Mouse (Mus musculus) right cerebral cortex, adult 18-20 months (tissue): ENCODE measurements around the gene Pkd2.
"Not testable (repeated sequence)": the region's sequence is repeated elsewhere in the genome, so short reads cannot be mapped to it uniquely, and the experiment has no call there.

ENCODE experiments used
- DNase-seq: peaks from one replicate; pipeline ENCODE4 v3.0.0; 2022; ENCODE audit warnings: mixed read lengths

Gene Pkd2

DNA sequence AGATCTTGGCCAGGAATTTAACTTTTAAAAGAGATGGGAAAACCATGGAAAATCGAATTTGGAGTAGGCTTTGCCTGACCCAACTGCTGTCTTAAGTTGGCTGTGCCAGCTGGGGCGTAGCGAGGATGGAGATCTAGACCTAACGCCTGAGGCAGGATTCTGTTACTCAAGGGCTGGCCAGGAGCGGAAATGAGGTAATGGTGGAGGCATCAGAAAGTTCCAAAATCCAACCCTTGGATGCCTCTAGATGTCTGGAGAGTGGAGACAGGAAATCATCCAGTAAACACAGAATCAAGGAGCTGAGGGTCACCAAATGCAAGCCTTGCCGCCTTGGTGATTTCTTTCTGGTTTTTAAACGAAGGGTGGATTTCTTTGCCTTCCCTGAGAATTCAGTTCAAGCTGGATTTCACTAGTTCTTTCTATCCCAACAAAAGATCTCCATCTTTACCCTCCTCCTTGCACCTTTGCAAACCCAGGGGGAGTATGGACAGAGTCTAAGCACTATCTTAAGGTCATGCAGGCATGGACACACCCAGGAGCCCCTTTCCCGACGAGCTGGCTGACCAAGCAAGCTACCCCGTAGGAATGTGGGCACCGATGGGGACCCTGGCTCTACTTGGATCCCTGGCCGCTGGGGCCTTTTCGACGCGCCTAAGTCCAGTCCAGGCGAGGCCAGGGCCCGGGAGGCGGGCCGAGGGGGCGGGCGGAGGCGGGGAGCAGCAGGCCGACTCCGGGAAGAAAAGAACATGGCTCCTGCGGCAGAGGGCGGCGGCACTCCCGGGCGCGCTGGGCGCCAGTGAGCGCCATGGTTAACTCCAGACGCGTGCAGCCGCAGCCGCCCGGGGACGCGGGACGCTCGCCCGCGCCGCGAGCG, at the start of gene Pkd2:
Gene Pkd2, plus strand, starts transcription at position 619 of the 874 bp plus-strand sequence.
- peak; percentile 62 for DNase-seq

DNA sequence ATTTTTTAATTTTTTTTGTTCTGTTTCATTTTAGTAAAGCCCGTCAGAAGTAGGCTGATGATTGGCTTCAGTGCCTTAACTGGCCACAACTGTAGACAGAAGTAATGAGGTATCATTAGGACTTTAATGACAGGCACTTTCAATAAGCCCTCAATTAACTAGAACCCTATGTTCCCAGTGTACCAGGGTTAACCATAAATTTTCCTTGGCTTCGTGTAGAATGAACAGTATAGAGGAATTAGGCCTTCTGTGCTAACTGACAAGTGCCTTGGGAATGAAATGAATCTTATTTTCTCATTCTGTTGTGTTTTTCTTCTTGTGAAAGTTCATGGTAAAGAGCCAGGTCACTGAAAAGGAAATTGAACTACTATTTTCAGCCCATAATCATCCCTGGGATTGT, 43.3 kb upstream of the Pkd2 start:
- no peak for DNase-seq

DNA sequence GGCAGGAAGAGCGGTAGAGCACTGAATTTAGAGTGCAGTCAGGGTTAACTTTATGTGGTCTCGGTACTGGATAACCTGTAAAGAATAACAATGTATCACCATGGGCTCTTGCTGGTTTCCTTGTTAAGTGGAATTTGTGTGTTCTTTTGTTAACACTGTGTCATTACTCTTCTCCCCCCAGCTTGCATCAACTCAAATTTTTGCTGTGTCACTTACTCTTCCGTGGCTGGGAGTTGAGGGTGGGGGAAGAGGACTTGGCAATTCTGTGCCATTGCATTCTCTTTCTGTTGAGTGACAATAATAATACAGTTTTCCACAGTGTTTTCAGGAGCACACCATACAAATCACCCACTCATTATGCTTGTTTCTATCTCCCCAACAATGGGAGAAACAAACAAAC, 42.2 kb upstream of the Pkd2 start:
- no peak for DNase-seq

DNA sequence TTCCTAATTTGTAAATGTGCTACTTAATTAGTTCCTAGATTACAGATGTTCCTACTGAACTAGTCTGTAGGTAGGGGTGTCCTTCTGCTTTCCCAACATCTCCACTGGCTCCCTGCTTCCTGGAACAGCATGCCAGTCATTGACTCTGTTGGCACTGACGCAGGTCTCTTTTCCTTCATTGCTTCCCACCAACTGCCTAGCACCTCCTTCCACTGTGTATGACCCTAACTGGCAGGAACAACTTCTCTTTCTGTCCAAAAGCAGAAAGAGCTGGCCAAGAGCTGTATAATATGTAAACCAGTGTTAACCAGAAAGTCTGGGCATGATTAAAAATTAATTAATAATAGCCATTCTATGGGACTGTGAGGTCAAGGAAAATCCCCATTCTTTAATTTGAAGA, 41.5 kb upstream of the Pkd2 start:
- no peak for DNase-seq

DNA sequence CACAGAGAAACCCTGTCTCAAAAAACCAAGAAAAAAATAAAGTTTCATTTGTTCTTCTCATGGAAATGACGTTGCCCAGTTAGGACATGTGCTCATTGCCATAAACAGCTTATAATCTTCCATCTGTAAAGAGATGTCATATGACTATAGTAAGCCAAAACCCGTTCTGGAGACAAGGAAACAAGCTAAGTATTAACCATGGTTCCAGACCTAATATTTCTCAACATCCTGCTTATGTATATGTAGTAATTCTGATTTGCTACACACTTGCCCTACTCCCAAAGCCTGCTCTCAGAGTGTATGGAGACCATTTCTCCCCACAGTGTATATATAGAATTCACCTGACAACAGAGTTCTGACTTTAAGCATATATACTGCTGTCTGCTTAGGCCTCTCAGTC, 37.2 kb upstream of the Pkd2 start:
- DNase-seq: no peak

DNA sequence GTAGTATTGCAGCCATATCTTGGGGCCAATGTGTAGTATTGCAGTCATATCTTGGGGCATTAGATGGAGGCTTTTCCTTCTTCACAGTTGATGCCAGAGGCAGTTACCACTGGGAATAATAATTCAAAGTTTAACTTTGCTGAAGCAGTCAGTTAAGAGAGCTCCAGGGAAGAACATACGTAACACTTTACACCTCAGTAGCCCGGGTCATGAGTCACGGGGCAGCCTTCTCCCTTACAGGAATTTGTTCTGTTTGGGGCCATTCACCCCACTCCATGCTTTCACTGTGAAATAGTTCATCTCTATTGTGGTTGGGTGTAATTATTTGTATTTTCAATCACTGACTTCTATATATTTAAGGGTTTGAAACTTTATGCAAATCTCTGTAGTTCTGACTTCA, 35.4 kb upstream of the Pkd2 start:
- no peak for DNase-seq

DNA sequence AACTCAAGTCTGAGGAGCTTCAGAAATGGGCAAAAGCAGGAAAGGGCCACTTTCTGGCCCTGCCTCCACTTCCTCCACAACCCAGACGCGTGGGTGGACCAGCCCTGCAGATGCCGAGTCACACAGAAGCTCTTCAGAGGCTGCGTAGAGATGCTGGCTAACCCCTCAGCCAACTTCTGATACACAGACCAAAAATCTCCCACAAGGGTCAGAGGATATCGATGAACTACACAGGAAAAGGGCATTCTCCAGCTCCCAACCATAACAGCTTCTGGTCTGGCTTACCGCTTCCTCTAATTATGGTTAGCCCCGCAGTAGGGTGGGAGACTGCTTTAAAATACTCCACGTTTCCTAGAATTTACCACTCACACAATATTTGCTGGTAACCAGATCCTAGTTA, 33.3 kb upstream of the Pkd2 start:
- no peak for DNase-seq

DNA sequence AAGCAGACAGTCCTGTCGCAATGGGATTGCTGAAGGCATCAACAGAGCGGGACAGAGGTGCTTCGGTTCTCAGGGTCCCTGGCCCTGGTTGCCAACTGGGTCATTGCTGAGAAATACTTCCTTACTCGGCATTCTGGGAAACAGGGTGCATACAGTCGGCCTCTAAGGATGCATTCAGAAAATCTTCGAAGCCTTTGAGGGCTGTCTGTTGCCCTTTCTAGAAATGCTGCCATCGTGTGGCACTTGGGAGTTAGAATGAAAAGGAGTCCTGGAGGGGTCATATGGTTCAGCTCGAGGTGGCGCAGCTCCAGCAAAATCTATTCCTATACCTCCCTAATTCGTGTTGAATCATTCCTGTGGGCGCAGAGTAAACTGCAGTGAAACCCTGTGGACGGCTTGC, 26.4 kb upstream of the Pkd2 start:
- DNase-seq: peak; percentile 32

DNA sequence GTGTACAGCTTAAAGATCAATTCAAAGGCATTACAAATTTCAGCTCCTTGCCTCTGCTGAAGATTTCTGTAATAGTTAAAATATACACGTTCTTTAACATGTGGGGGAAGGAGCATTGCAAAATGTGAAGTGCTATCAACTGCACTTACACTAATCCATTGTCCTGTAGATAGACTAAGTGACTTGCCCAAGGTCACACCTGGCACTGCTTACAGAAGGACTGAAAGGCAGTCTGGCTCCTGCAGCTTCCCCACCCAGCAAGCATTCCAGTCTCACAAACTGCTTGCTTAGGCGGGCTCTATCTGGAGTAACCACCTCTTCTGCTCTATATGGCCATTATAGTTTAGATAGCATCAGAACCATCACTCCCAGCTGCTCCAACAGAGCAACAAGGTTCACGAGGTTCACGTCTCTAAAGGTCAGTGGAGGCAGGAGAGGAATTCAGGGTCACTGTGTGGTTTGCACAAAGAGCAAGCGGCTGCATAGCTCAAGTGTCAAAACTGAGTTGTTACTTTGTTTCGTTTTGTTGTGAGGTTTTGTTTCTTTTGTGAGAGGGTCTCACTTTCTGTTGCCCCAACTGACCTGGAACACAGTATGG, 25.2 kb upstream of the Pkd2 start:
- DNase-seq: no peak

DNA sequence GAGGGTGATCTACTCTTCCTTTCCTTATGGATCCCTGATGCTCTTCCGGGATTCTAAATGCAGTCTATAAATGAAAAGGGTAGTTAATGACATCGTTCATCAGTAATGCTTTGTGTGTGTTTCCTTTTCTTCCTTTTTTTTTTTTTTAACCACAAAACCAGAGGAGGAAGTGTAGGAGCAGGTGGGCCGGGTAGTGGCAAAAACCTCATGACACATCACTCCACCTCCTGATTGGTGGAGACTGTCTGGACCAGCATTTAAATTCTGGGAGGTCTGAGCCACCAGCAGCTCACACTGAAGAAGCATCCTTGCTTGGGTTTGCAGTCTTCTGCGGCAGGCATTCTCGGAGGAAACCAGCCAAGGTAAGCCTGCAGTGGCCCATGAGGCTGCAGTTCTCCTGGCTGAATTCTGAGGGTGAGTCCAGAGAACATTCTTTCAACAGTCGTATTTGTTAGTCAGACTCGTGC, 24.4 kb upstream of the Pkd2 start, which contains the start of gene Spp1:
Gene Spp1, plus strand, starts transcription at position 284 of the 467 bp plus-strand sequence.
- DNase-seq: no peak

DNA sequence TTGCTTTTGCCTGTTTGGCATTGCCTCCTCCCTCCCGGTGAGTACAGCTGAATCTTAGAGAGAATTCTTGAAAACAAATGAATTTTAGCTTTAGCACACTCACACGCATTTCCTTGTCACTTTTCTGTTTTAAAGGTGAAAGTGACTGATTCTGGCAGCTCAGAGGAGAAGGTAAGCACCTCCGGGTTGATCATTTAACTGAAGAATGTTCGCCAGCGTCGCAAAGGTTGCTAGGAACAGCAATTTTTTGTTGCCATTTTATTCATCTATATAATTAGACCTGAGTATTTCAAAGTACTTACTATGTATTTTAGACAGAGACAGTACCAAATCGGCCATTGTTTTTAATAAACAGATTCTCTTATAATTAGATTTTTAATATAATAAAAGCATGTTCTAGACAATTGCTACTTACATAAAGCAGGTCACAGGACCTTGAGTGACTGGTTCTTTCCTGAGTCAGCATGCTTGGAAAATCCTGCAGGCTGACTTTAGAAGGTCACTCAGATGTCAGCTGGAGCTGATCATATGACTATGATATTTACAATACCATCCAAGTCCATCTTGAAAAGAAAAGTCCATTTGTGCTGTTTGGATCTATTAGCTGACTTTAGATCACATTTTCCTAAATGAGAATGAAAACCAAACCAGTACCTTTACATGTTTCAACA, 22.7 kb upstream of the Pkd2 start:
- DNase-seq: no peak

DNA sequence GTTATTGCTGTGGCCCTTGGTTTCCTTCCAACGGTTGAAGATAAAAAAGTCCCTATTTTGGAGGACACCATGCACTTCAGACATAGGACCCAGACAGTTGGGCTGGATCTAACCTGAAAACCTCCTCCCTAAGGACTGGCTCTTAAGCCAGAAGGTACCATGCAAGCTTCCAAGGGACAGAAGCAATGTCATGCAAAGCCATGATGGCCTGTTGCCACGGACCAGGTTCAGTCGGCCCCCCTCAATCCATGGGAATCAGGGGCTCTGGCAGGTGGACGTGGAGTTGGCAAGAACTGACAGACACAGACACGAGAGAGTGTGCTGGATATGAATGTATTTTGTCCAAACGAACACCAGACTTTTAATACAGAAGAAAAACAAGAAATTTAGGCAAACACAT, 16.9 kb upstream of the Pkd2 start:
- DNase-seq: no peak

DNA sequence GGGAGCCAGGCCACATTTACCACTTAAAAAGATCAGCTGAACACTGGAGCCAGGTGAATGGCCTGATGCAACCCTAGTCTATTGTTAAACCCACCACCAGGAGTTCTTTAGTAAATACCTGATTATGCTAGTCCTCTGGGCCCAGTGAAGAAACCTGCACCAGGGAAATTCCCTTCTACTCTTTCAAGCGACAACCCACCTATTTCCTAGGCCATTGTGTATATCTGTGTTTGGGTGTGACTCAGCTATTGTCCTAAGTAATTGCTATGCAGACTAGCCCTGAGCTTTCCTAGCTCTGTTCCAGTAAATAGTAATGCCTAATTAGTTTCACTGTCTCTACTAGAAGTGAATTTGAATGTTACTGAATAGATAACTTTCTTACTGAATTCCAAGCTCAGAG, 16.4 kb upstream of the Pkd2 start:
- DNase-seq: no peak

DNA sequence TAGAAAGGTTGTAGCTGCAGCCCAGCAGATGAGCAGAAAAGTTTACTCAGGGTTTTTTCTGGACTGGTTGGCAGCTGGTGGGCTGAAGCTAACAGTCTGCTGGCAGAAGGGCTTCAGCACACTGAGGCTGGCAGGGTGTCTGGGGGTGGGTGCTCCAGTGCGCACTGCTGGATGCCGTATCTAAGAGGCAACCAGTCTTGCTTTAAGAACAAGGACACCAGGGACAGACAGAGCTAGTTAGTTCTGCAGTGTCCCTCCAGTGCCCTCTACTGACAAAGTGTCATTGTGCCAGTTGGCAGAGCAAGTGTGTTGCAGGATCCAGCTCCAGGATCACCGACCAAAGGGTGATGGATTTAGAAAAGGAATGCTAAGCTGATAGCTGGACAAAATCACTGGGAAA, 13.1 kb upstream of the Pkd2 start:
- DNase-seq: peak; percentile 74

DNA sequence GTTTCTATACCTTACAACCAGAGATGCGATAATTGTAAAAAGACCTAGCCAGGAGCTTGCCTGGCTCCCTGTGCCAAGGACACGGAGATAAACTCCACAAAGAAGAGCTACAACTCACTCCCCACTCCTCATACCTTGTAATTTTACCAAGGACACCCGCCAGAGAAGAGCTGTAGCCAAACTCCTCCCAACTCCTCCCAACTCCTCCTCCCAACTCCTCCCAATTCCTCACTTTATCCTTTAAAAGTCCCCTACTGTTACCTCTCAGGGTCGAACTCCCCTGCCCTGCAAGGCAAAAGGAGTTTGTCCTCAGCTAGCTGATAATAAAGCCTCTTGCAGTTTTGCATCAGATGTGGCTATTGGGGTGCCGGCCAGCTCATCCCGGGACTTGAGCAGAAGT, 10.9 kb upstream of the Pkd2 start:
- not testable (repeated sequence) for DNase-seq

DNA sequence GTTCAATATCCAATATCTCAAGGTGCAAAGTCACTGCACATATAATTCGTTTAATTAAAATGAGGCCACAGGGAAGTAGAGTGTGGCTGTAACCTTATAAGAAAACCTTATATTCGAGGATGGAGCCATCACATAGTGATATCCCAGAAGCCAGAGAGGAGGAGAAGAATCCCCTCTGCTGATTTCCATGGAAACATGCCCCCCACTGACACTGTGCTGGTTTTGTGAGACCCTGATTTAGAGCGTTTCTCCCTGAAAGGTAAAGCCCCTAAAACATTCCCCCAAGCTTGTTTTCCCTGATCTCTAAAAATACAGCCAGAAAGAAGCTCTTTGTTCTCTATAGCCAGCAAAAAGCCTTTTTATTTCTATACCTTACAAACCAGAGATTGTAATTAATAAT, 9.8 kb upstream of the Pkd2 start:
- DNase-seq: no peak

DNA sequence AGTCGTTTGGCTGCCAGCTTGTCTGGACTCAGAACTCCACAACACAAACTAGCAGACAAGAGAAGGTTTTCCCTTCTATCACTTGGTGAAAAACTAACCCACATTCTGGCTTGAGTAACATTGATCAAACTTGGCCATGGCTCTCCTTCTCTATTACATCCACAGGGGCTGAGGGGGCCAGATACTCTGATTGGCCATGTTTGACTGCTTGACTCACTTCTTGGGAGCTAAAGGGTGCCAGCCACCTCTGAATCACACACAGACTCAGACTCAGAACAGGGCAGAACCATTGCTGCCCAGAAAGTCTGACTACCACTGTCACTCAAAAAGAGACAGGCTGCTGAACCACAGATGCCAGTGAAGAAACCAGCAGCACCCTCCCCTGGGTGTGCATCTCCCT, 6.2 kb upstream of the Pkd2 start:
- DNase-seq: no peak

DNA sequence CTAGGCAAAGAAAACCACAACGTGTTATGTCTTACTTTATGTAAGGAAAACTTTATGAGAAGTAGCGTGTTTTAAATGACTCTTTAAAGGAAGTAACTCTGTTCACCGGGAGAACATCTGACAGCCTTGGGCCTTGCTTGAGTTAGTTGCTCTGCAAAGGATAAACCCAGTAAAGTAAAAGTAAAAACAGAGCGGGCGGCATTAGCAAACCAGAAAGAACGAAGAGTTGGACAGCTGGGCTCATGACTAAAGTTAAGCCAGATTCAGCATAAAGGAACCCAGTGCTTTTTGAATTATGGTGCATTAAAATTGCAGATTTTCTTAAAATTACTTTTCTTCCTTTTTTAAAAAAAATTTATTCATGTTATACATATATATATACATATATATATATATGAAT, 4.7 kb upstream of the Pkd2 start:
- DNase-seq: no peak

DNA sequence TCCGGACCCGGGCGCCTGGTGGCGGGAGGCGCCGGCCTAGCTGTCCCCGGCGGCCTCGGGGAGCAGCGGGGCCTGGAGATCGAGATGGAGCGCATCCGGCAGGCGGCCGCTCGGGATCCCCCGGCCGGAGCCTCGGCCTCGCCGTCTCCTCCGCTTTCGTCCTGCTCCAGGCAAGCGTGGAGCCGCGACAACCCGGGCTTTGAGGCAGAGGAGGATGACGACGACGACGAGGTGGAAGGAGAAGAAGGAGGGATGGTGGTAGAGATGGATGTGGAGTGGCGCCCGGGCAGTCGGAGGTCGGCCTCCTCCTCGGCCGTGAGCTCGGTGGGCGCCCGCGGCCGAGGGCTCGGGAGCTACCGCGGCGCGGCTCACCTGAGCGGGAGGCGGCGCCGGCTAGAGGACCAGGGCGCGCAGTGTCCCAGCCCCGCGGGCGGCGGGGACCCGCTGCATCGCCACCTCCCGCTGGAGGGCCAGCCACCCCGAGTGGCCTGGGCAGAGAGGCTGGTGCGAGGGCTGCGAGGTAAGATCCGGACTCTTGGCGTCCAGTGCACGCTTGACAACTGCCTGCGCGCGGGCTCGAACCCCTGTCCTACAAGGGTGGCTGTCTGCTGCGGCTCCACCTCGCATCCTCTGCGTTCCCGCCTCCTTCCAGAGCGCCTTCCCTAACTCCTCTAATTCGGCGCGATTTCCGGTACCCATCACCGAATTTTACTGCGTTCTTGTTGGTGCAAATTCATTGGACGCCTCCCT, 631 bp downstream of the Pkd2 start:
- peak; percentile 77 for DNase-seq

DNA sequence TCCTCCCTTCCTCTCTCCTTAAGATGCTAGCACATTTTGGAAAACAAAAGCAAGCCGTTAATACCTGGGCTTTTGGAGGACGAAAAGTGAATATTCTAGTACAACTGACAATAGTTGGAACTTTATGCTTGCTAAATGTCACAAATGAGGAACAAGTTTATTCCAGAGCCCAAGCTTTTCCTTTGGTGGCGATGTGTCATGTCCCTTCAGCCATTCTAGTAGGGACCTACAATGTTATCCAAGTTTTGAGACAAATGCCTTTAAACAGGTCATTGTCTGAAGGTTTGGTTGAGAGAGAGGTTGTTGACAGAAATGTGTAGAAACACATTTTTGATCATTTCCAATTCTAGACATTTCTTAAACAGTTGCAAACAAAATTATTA, 1.2 kb downstream of the Pkd2 start:
- no peak for DNase-seq

DNA sequence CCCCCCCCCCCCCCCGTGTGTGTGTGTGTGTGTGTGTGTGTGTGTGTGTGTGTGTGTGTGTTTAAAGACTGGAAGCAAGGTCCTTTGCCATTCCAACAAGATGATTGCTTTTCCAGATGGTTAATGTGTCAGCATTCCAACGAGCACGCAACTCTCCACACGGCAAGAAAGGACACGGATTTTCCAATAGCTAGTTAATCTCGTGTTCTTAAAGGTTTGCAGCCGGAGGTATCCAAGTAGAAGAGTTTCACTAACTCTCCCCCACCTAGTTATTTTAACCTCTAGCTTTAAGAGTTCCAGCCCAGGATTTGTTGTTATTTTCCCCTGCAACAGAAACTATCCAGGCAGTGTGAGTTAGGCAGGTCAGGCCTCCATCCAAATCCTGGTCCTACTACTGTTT, 1.6 kb downstream of the Pkd2 start:
- DNase-seq: no peak

DNA sequence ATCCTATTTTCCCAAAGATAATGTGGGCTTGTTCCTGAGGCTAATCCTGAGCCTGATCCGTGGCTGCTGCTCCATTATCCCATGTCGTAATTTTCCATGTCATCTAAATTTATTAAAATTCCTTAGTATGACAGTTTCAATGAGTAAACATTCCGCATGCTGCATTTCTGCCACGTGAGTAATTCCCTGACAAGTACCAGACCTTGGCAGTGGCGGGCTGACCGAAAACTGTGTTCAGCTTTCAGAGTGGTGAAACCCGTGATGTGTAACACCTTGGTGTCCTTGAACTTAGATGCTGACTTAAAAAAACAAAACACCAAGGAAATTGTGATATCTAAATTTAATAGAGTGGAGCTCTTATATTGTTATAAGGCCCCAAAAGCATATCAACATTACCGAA, 6.0 kb downstream of the Pkd2 start:
- no peak for DNase-seq

DNA sequence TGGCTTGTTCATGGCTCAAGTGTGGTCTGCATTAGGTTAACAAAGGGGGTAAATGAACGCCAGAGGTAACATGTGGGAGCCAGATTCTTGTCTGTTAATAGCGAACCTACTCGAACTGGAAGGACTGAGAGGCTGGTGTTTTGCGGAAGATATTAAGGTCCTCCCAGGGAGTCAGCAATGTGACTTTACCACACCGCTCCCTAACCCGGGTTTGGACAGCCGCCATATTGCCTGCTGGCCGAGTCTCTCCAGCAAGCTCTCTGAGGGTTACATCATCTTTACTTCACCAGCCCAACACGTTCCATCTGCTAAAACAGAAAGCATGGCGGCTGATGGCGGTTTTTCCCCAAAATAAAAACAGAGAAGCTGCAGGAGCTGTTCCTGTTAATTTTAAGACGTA, 6.5 kb downstream of the Pkd2 start:
- peak; percentile 21 for DNase-seq
